Mouse (Mus musculus): ENCODE measurements around the gene Prkd2. TPM values are rescaled to one million over a fixed set of nuclear protein-coding genes. Genes with fewer than 3 reads are reported as not detected.

Gene Prkd2
- polyA plus RNA-seq, 1 experiment from 2014 or later: 26.1 TPM

GRCm38 (mm10) chr7:16816078-16816474, 26.6 kb upstream of the Prkd2 start:
- peak overlapping the region; percentile 91 for H3K9ac ChIP-seq (replicated peaks; ENCODE audit: low read depth)
- no peaks in the 10 kb centered on the region; the same call in 1 of the 2 replicates for H3K36me3 ChIP-seq (ENCODE audit: insufficient read depth, low read length)
- no peaks in the 10 kb centered on the region for H3K27me3 ChIP-seq (replicated peaks; ENCODE audit: insufficient read depth, low read length)
- peak overlapping the region; percentile 100 for H3K4me3 ChIP-seq (ENCODE audit: low read depth, low read length)
- peaks cover 21% of the 10 kb centered on the region; the same call in 1 of the 2 replicates for H3K4me1 ChIP-seq (ENCODE audit: insufficient read depth, low read depth, low read length)
- TF ChIP-seq CTCF (IDR thresholded peaks at IDR 0.05): no peak
- no peak for TF ChIP-seq EP300 (IDR thresholded peaks at IDR 0.05)
- H3K27ac ChIP-seq (ENCODE audit: low read length): peak overlapping the region; percentile 93
- ATAC-seq: peak; percentile 88
- 0% methylated on average over 12 of the region's 55 CpGs for WGBS
- no peaks in the 10 kb centered on the region for H3K9me3 ChIP-seq (ENCODE audit: low read length)
- DNase-seq (ENCODE audit: low spot score): peak; percentile 85
- H3K4me2 ChIP-seq (replicated peaks; ENCODE audit: low read depth, low read length): peak overlapping the region; percentile 91

- DNase-seq (ENCODE audit: low spot score) (peak; percentile 37), ATAC-seq (peak; percentile 81)
- peak within 1 kb of the TSS; percentile 91 for H3K9ac ChIP-seq (replicated peaks; ENCODE audit: low read depth)
- peak within 1 kb of the TSS; percentile 93 for H3K27ac ChIP-seq (ENCODE audit: low read length)
- TF ChIP-seq CTCF (IDR thresholded peaks at IDR 0.05): no peak; the same call in 1 of the 2 replicates
- peak within 1 kb of the TSS; percentile 91 for H3K4me2 ChIP-seq (replicated peaks; ENCODE audit: low read depth, low read length)
- H3K4me1 ChIP-seq (ENCODE audit: insufficient read depth, low read depth, low read length): peaks cover 20% of the 10 kb centered on the region; the same call in 1 of the 2 replicates
- H3K9me3 ChIP-seq (ENCODE audit: low read length): no peaks in the 10 kb centered on the region
- H3K36me3 ChIP-seq (ENCODE audit: insufficient read depth, low read length): no peaks in the 10 kb centered on the region
- peak within 1 kb of the TSS; percentile 100 for H3K4me3 ChIP-seq (ENCODE audit: low read depth, low read length)
- 2% methylated on average over 41 of the region's 64 CpGs for WGBS
- no peaks in the 10 kb centered on the region for H3K27me3 ChIP-seq (replicated peaks; ENCODE audit: insufficient read depth, low read length)
These were observed 26.1 kb upstream of the Prkd2 start, which contains the start of gene Fkrp for GRCm38 (mm10) chr7:16816475-16817122. Gene Fkrp (minus strand): TSS chr7:16816732.

- no peaks in the 10 kb centered on the region for H3K36me3 ChIP-seq (ENCODE audit: insufficient read depth, low read length)
- no peaks in the 10 kb centered on the region for H3K27me3 ChIP-seq (replicated peaks; ENCODE audit: insufficient read depth, low read length)
- DNase-seq (ENCODE audit: low spot score): no peak
- H3K4me2 ChIP-seq (replicated peaks; ENCODE audit: low read depth, low read length): peak overlapping the region; percentile 91
- peak overlapping the region; percentile 100; the same call in 1 of the 2 replicates for H3K4me3 ChIP-seq (ENCODE audit: low read depth, low read length)
- TF ChIP-seq EP300 (IDR thresholded peaks at IDR 0.05) (no peak), CTCF (IDR thresholded peaks at IDR 0.05) (no peak)
- H3K27ac ChIP-seq (ENCODE audit: low read length): no peak overlapping the region
- no peak for ATAC-seq
- WGBS: 21% methylated on average over 3 of the region's 3 CpGs
- 0 out of 2 replicates have a peak overlapping the region, but pooled peaks have one; percentile 91 for H3K9ac ChIP-seq (replicated peaks; ENCODE audit: low read depth)
- peaks cover 20% of the 10 kb centered on the region; the same call in 1 of the 2 replicates for H3K4me1 ChIP-seq (ENCODE audit: insufficient read depth, low read depth, low read length)
- H3K9me3 ChIP-seq (ENCODE audit: low read length): no peaks in the 10 kb centered on the region
These were observed 25.0 kb upstream of the Prkd2 start for GRCm38 (mm10) chr7:16817693-16818092.

GRCm38 (mm10) chr7:16819794-16820193, 22.9 kb upstream of the Prkd2 start:
- Histone ChIP-seq H3K9ac (replicated peaks; ENCODE audit: low read depth) (no peak overlapping the region), H3K4me2 (replicated peaks; ENCODE audit: low read depth, low read length) (no peak overlapping the region), H3K9me3 (ENCODE audit: low read length) (no peaks in the 10 kb centered on the region), H3K4me3 (ENCODE audit: low read depth, low read length) (no peak overlapping the region), H3K27me3 (replicated peaks; ENCODE audit: insufficient read depth, low read length) (no peaks in the 10 kb centered on the region), H3K4me1 (ENCODE audit: insufficient read depth, low read depth, low read length) (peaks cover 20% of the 10 kb centered on the region; the same call in 1 of the 2 replicates), H3K36me3 (ENCODE audit: insufficient read depth, low read length) (peaks cover 8% of the 10 kb centered on the region; the same call in 1 of the 2 replicates), H3K27ac (ENCODE audit: low read length) (no peak overlapping the region)
- 77% methylated on average over 5 of the region's 5 CpGs for WGBS
- no peak for TF ChIP-seq EP300 (IDR thresholded peaks at IDR 0.05)
- TF ChIP-seq CTCF (IDR thresholded peaks at IDR 0.05): no peak
- no peak for DNase-seq (ENCODE audit: low spot score)
- ATAC-seq: no peak

- Histone ChIP-seq H3K9ac (replicated peaks; ENCODE audit: low read depth) (no peak overlapping the region), H3K4me3 (ENCODE audit: low read depth, low read length) (no peak overlapping the region), H3K4me2 (replicated peaks; ENCODE audit: low read depth, low read length) (no peak overlapping the region), H3K27me3 (replicated peaks; ENCODE audit: insufficient read depth, low read length) (no peaks in the 10 kb centered on the region), H3K9me3 (ENCODE audit: low read length) (no peaks in the 10 kb centered on the region), H3K4me1 (ENCODE audit: insufficient read depth, low read depth, low read length) (peaks cover 20% of the 10 kb centered on the region; the same call in 1 of the 2 replicates), H3K36me3 (ENCODE audit: insufficient read depth, low read length) (peaks cover 8% of the 10 kb centered on the region; the same call in 1 of the 2 replicates), H3K27ac (ENCODE audit: low read length) (no peak overlapping the region)
- TF ChIP-seq EP300 (IDR thresholded peaks at IDR 0.05): no peak
- ATAC-seq (no peak), DNase-seq (ENCODE audit: low spot score) (no peak)
- 61% methylated on average over 5 of the region's 5 CpGs for WGBS
These were observed 22.4 kb upstream of the Prkd2 start for GRCm38 (mm10) chr7:16820271-16820763.

GRCm38 (mm10) chr7:16821091-16821490, 21.6 kb upstream of the Prkd2 start:
- Histone ChIP-seq H3K9ac (replicated peaks; ENCODE audit: low read depth) (no peak overlapping the region), H3K4me3 (ENCODE audit: low read depth, low read length) (no peak overlapping the region), H3K4me1 (ENCODE audit: insufficient read depth, low read depth, low read length) (peaks cover 20% of the 10 kb centered on the region; the same call in 1 of the 2 replicates), H3K36me3 (ENCODE audit: insufficient read depth, low read length) (peaks cover 8% of the 10 kb centered on the region; the same call in 1 of the 2 replicates), H3K27me3 (replicated peaks; ENCODE audit: insufficient read depth, low read length) (no peaks in the 10 kb centered on the region), H3K4me2 (replicated peaks; ENCODE audit: low read depth, low read length) (no peak overlapping the region), H3K9me3 (ENCODE audit: low read length) (no peaks in the 10 kb centered on the region), H3K27ac (ENCODE audit: low read length) (no peak overlapping the region)
- ATAC-seq (no peak), DNase-seq (ENCODE audit: low spot score) (no peak)
- no peak for TF ChIP-seq CTCF (IDR thresholded peaks at IDR 0.05)
- no peak for TF ChIP-seq EP300 (IDR thresholded peaks at IDR 0.05)
- WGBS: 70% methylated on average over 3 of the region's 3 CpGs

Measured in lung, postnatal 0 days (tissue).